Mouse (Mus musculus): ENCODE data around the gene Zgpat.

The Zgpat gene

DNA sequence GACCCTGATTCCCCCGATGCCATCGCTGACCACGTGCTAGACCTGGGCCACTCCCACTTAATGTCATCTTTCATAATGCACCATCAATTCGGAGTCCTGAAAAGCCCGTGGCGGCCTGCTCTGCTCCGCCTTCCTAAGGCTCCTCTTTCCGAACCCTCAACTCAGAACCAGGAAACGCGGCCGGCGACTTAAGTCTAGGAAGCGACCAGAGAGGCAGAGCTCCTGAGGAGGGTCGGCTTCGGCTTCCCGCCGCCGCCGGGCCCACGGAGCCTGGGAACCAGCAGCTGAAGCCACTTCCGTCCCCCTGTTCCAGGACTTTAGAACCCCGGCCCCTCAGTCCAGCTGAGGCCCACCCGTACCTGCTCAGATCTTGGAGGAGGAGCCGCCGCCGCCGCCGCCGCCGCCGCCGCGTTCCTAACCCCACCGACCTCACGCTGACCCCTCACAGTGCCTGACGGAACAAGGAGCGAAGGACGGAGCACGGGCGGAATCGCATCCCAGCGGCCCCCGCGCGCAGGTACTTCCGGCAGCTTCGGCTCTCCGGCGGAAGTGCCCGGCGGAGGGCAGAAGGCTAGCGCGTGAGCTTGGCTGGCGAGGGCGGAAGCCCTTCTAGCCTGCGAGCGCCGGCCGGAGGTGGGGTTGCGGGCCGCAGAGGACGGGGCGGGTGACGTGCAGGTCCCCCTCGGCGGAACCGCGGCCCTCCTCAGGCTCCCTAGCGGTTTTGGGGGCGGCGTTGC is at the start of gene Zgpat, which contains the start of gene Arfrp1:
Gene Zgpat (plus strand): TSS at position 69 of the 737 bp plus-strand sequence.
Gene Arfrp1 (minus strand): TSS at position 545 of the 737 bp plus-strand sequence.
- DNase-seq = peak; percentile 87

DNA sequence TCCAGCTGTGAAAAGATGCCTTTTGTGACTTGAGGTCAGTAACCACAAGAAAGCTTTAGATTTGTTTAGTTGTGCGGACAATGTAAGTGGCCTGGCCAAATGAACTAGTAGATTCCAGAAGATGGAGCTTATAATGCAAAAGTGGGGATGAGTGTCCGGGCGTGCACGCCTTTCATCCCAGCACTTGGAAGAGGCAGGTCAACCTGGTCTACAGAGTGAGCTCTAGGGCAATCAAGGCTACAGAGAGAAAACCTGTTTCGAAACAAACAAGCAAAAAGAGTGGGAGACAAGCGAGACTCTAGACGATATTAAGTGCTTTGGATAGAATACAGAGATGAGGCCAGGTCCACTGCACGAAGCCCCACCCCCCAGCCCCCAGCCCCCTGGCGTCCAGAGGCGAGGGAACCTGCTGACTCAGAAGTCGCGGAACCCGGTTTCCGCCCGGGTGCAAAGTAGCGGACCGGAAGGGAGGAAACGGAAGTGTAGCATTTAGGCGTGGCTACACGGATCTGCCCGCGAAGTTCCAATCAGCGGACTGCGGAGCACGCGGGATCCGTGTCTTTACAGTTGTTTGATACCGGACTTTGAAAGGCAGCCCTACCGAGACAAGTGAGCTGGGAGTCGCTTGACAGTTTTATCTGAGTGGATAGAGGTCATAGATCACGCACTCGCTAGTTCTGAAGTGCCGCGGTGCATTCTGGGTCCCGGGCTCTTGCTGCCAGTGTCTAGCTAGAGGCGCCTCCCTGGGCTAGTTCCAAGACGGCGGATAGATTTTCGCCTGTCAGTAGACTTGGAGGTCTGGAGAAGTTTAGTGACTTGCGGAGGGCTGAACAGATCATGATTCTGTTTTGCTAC is 45.3 kb upstream of the Zgpat start, which contains the start of gene Rtel1:
Gene Rtel1 (plus strand): TSS at position 492 of the 855 bp plus-strand sequence.
- peak; percentile 87 for DNase-seq

DNA sequence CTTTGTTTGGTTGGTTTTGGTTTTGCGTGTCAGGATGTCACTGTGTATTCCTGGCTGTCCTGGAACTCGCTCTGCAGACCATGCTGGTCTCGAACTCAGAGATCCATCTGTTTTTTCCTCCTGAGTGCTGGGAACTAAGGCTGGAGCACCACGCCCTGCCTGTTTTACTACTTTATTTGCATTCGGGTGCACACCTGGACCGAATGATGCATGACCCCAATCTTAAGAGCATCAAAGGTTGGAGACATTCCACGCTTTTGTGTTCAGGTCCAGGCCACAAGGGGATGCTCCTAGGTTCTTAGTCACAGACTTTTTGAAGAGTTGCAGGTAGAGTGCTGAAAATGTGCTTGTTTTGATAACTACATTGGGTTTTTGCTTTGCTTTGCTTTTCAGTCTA is 44.6 kb upstream of the Zgpat start:
- DNase-seq = no peak

DNA sequence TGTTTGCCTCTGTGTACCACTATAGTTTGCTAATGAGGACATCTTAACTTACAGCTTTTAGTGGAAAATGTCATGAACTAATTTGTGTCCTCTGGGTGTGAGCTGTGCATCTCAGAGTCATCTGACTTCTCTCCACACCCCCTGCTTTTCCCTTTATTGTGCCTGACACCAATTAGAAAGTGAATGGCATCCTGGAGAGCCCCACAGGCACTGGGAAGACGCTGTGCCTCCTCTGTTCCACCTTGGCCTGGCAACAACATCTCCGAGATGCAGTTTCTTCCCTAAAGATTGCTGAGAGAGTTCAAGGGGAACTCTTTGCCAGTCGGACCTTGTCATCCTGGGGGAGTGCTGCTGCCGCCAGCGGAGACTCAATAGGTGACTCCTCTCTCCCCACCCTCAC is 42.6 kb upstream of the Zgpat start:
- no peak for DNase-seq

DNA sequence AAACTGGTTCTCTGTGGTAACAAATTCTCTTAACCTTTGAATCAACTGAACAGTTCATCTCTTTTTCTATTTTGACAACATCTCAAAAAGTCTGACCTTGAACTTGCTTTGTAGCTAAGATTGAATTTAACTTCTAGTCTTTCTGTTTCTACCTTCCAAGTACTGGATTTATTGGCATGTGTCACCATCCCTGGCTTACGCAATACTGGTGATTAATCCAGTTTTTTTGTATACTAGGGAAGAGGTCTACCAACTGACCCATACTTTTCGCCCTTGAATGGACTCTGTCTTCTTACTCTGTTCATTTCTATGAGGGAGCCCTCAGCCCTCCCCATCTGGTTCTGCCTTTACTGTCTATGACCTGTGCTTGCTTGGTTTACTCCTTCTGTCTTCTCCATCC is 38.6 kb upstream of the Zgpat start:
- no peak for DNase-seq

DNA sequence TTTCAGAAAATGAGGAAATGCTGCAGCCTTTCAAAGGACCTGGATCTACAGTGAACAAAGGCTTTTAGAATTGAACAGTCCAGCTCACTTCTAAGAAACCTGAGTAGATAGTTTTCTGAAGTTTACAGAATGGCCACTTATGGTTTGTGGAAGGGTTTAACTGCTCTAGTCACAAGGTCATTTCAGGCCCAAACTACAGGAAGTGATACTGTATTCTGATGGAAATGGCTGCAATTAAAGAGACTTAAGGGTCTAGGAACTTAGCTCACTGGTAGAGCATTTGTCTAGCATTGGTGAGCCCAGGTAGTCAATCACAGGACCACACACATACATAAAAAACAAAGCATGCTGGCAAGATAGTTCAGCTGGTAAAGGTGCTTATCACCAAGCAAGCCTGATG is 32.2 kb upstream of the Zgpat start:
- DNase-seq = no peak

DNA sequence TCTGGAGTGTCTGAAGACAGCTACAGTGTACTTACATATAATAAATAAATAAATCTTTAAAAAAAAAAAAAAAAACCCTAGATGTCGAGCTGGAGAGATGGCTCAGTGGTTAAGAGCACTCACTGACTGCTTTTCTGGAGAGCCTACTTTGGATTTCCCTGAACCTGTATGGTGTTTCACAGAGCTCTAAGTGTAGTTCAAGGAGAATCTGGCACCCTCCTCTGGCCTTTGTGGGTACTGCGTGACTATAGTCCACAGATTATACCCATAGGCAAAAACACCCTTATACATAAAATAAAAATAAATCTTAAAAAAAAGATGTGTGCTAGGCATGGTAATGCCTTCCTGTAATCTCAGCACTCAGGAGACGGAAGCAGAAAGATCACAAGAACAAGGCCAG is 30.7 kb upstream of the Zgpat start:
- DNase-seq = peak; percentile 74

DNA sequence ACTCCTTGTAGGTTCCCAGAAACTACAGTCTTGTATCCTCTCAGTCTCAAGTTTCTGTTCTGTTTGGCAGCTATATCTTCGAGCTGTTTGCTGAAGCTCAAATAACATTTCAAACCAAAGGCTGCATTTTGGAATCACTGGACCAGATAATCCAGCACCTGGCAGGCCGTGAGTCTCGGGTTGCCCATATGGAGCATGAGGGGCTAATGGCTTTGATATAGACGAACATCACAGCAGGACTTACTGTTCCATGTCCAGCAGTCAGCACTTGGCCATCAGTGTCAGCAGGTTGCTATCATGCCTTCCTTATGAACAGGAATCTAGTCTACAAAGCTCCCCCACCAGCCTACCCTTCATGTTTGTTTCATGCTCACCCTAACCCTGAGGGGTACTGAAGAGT is 24.3 kb upstream of the Zgpat start:
- no peak for DNase-seq

DNA sequence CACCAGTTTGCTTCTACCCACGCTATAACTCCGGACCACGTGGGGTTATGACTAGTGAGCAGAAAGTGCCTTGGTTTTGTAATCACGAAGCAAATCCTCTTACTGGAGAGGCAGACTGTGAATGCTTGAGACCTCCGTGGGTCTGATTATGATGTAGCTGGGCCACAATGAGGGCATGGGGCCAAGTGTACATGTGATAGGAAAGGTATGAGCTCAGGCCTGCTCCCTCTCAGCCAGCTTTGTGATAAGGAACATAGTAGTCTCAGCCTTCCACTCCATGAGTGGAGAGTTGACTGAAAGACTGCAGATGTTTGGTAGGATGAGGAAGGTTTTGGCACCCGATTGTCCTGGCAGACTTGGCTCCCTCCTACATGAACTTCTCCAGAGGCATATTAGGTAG is 22.0 kb upstream of the Zgpat start:
- DNase-seq = no peak

DNA sequence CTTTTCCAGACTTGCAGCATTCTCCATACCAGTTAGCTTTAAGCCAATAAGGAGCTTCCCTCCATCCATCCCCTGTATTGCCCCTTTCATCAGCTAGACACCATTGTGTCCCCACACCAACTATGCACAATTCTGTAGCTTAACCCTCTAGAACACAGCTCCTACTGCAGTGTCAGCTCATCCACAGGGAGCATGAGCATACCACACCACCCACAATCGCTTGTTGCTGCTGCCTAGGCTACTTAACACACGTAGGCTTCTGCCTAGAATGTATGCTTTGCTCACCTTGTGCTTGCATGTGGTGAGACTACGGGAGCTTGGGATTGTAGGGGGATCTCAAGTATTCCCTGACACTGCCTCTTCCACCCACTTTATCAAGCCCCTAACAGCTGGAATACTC is 7.9 kb upstream of the Zgpat start:
- no peak for DNase-seq

DNA sequence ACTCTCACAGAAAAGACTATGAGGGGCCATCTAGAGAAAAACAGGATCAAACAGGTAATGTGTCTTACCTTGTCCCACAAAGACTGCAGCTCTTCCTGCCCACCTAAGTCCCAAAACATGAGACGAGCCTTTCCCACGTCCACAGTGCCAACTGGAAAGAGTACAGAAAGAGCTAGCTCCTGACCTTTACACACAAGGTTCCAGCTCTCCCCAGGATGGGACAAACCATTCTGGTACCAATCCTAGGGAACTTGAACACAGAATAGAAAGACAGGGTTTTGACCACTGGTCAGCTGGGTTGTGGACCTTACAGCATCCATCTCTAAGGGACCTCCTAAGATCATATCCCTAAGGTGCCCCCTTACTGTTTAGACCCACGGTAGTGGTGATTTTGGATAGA is 782 bp upstream of the Zgpat start:
- no peak for DNase-seq

DNA sequence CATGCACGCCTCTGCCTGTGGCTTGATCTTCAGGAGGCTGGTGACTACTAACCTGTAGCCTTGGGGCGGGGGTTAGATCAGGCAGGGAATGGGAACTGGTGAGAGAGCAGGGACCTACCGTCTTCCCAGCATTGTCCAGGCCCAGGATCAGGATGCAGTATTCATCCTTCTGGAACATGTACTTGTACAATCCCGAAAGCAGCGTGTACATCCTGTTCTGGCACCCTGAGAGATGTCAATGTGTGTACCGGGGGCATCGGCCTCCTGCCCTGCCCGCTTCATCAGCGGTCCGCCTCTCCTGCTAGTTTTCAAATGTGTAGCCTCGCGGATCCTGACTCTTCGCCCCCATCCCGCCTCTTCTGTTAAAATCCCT is 255 bp upstream of the Zgpat start:
- no peak for DNase-seq

DNA sequence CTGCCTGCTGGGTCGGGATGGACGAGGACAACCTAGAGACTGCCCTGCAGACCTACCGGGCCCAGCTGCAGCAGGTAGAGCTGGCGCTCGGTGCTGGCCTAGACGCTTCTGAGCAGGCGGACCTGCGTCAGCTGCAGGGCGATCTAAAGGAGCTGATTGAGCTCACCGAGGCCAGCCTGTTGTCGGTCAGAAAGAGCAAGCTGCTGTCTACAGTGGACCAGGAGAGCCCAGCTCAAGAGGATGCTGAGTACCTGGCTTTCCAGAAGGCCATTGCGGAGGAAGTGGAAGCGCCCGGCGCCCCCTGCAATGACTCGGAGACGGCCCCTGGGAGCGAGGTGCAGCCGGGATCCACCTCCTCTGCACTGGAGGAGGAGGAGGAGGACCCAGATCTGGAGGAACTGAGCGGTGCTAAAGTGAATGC is 937 bp downstream of the Zgpat start:
- DNase-seq = peak; percentile 55

DNA sequence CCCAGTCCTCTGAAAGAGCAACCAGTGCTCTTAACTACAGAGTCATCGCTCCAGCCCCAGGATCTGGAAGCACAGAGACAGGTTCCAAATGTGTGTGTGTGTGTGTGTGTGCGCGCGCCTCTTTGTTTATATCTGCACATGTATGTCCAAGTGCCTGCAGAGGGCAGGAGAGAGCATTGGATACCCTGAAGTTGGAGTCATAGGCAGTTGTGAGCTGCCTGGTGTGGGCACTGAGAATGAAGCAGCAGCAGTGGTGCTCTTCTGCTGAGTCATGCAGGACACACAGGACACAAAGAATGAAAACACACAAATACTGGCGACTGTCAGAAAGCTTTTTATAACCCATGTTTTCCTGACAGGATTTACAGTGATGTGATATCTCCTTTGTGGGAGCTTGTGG is 5.3 kb downstream of the Zgpat start:
- no peak for DNase-seq

DNA sequence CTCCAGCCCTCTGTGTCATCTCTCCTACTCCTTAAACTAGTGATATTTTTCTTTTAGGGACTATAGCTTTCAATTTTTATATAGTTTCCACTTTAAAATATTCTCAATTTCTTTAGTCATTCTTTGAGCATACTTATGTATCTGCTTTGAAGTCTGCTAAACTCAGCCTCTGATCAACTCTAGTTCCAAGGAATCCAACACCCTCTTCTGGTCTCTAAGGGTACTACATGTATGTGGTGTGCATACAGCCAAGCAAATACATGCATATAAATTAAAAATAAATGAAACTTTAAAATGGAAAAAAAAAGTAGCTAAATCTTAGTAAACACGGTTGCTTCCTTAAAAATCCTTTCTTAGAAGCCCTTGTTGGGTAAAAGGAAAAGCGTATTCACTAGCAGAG is 11.1 kb downstream of the Zgpat start:
- peak; percentile 58 for DNase-seq

DNA sequence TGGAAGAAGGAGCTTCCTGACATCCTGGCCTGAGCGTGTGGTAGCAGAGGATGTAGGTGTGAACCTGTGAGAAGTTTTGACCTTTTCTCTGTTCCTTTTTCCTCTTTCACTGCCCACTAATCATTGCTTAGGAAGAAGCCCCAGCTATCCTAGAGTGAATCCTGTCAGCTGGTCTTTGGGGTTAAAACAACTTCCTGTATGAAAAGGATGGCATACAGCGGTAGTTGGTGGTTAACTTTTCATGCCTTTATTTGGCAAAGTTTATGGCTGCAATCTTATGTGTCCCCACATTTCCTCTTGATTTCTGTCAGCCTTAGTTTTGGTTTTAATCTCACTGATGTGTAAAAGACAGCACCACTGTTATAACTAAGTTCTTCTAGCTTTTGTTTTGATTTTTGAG is 12.5 kb downstream of the Zgpat start:
- DNase-seq = no peak

DNA sequence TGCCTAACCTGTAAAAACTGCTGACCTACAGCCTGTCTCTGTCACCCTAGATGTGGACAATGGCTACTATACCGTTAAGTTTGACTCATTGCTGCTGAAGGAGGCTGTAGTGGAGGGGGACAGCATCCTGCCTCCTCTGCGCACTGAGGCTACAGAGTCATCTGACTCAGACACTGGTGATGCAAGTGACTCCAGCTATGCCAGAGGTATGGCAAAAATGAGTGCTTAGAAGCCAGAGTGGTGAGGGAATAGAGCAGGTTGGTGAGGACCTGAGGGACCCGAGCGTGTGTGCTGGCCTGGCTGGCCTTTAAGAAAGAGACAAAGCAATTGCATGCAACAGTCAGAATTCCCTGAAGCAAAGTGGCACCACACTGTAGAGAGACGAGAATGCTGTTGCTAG is 14.0 kb downstream of the Zgpat start:
- no peak for DNase-seq

DNA sequence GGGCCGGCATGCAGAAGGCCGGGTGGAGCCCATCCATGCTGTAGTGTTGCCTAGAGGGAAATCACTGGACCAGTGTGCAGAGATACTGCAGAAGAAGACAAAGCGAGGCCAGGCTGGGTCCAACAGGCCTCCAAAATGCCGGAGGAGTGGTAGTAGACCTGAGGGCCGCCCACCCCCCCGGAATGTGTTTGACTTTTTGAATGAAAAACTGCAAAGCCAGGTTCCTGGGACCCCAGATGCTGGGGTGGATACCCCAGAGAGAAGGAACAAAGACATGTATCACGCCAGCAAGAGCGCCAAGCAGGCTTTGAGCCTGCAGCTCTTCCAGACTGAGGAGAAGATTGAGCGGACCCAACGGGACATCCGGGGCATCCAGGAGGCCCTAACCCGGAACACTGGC is 15.1 kb downstream of the Zgpat start, which contains the start of gene Lime1:
Gene Lime1 (plus strand): TSS at position 301 of the 400 bp plus-strand sequence.
- no peak for DNase-seq

DNA sequence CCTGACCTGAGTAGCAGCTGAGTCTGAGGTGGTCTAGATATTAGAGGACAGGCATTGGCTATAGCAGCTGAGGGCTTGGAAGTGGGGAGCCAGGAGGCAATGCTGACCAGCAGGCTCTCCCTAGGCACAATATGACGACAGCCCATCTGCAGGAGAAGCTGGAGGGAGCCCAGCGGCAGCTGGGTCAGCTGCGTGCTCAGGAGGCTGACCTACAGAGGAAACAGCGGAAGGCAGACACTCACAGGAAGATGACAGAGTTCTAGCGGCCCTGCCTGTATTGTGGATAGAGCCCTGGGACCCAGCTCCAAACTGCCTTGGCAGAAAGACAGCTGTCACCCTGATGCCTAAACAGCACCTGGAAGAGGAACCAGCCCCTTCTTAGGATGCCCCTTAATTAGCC is 15.5 kb downstream of the Zgpat start:
- no peak for DNase-seq

DNA sequence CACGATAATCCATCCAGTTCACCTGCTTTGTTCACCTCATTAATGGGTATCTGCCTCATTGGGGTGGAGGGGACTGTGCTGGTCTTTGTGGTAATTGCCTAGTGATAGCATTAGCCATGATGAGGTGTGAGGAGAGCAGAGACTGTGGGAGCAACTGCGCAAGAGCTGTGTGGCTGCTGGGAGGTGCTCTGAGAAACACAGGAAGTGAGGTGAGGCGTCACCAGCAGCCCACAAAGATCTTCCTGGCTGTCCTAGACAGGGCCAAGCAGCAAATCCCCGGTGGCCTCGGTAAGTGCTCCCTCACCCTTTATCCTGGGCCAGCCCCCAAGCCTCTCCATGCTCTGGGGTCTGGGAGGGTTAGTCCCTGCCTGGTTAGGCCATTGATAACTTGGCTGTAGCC is 16.4 kb downstream of the Zgpat start:
- DNase-seq = peak; percentile 49

DNA sequence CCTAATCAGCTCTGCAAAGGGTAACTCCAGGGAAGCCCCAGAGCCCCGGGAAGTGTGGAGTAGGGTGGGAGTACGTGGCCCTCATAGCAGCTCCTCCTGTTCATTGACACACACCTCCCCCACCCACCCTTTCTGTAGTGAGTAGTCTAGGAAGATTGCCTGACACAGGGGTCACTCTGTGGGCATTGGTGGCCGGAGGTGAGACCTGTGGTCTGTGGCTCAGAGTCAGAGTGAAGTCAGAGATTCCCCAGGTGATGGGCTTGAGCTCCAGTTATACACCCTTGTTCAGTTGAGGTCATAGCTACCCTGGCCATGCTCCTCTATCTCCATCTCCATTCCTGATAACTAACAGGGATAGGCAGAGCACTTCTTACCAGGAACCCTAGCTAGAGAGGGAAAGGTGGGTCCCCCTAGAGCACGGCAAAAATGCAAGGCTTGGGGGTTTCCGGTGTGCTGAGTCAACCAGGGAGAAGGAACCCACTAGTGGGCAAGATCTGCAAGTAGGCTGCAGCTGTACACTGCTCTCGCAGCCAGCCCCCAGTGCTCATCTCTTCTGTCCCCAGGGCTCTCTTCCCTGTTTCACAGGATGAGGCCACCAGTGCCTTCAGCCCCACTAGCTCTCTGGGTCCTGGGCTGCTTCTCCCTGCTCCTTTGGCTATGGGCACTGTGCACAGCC is 17.0 kb downstream of the Zgpat start:
- no peak for DNase-seq

DNA sequence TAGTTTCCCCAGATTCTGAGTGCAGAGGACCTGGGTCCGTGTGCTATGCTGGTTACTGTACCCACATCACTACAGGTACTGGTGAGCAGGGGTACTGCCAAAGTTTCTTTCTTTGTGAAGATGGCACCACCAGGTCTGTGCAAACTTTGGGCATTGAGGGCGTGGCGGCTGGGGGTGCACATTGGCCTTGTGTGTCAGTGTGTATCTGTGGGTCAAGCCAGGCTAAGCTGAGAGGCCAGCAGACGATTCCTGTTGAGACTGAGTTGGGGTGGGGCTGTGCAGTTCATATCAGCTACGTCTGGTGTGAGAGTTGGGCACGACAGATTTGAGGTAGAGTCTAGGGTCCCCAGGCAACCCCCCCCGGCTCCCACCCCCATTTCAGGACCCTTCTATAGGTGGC is 19.7 kb downstream of the Zgpat start:
- DNase-seq = no peak

DNA sequence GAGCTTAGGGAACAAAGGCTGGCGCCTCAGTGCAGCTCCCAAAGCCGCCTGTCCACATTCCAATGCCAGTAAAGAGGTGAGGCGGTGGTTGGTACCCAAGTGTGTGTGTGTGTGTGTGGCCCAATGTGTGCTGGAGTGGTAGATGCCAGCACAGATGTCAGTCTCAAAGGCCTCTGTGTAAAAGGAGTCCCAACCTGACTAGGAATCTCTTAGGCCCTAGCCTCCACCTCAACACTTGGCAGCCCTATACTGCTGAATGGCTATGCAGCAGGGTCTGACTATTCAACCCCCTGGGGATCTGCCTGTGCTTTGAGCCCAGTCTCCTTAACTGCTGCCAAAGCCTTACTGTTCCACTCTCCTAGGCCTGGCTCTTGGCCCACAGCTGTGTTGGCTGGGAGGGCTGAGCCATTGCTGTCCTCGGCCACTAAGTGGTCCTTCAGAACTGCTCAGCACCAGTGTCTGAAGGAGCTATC is 20.2 kb downstream of the Zgpat start:
- no peak for DNase-seq

Measured in thymus, postnatal 14 days (tissue).